Mouse (Mus musculus): ENCODE data around the gene Ptger1.

DNA sequence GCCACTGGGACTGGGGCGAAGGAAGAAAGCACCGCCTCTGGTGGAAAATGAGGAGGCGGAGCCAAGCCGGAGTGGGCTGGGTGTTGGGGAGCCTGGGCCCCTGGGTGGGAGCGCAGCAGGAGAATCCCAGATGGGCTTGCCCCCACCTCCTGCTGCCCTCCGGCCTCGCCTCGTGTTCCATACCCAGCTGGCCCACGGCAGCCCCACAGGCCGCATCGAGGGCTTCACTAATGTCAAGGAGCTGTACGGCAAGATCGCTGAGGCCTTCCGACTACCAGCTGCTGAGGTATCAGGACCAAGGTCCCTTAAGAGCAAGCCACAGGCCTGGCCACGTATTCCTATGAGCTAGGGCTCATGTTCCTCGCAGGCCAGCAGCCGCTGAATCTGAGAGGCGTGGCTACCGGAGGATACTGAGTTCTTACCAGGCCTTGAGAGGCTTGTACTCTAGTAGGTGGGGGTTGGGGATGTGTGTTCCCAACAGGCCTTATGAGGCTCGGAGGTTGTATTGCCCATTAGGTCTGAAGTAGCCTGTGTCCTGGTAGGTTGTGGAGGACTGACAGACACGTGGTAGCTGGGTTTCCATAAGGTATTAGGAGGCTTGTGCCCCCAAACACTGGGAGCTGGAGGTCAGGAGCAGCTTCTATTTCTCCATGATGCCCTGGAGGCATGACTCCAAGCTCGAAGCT is 5.3 kb upstream of the Ptger1 start:
- TF ChIP-seq POLR2A (IDR thresholded peaks at IDR 0.05; ENCODE audit: low read depth, low read length) (no peak), NRF1 (IDR thresholded peaks at IDR 0.05; ENCODE audit: low read depth, low read length) (no peak), CTCF (conservative IDR thresholded peaks at IDR 0.05 in 1 of 2, IDR thresholded peaks at IDR 0.05 in 1 of 2; ENCODE audit: low read depth in 2 of 2, low read length in 2 of 2) (no peak), ZNF384 (IDR thresholded peaks at IDR 0.05; ENCODE audit: low read depth, low read length) (no peak), EP300 (IDR thresholded peaks at IDR 0.05; ENCODE audit: low read length) (no peak), USF1 (IDR thresholded peaks at IDR 0.05; ENCODE audit: low read depth, low read length) (no peak), MXI1 (IDR thresholded peaks at IDR 0.05; ENCODE audit: low read depth, low read length) (no peak), MYC (IDR thresholded peaks at IDR 0.05; ENCODE audit: low read depth, low read length) (no peak), POLR2AphosphoS2 (IDR thresholded peaks at IDR 0.05; ENCODE audit: low read depth, low read length) (no peak), RAD21 (IDR thresholded peaks at IDR 0.05; ENCODE audit: low read depth, low read length) (no peak), MEF2A (IDR thresholded peaks at IDR 0.05; ENCODE audit: borderline replicate concordance, low read depth, low read length) (no peak), KAT2A (IDR thresholded peaks at IDR 0.05; ENCODE audit: insufficient replicate concordance, low read length) (no peak), BHLHE40 (IDR thresholded peaks at IDR 0.05; ENCODE audit: low read depth, low read length) (no peak)

Measured in CH12.LX (cell line).